Mouse (Mus musculus): ENCODE data around the gene Dppa5a.
A peak's percentile ranks its signal among the peaks of the same experiment; 100 is the strongest.
"Not testable (repeated sequence)": the region's sequence is repeated elsewhere in the genome, so short reads cannot be mapped to it uniquely, and the experiment has no call there.

Gene Dppa5a

DNA sequence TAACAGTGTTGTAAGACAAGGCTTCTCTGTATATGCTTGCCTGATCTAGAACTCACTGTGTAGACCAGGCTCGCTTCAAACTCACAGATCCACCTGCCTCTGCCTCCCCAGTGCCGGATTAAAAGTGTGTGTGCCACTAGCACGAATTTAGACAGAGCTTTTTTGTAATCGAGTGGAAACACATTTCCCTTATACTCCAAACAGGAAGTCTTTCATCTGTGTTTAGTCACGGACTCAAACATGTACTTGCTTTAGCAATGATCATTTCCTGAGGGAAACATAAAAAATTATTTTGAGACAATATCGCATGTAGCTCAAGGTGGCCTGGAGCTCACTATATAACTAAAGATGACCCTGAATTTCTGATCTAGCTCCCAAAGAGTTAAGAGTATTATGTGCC is 4.6 kb downstream of the Dppa5a start:
- no peak for DNase-seq

DNA sequence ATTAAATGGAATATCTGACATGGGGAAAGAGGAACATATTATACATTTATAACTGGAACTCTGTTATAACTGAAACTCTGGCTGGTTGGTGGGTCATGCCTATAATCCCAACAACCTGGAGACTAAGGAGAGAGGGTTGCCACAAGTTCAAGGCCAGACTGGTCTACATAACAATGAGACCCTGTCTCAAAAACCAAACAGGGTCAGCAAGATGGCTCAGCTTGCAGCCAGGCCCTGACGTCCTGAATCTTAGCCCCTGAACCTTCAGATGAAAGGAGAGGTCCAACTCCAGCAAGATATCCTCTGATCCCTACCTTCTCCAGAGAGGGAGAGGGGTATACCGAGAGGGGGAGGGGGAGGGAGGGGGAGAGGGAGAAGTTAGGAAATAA is 7.5 kb downstream of the Dppa5a start:
- no peak for DNase-seq

DNA sequence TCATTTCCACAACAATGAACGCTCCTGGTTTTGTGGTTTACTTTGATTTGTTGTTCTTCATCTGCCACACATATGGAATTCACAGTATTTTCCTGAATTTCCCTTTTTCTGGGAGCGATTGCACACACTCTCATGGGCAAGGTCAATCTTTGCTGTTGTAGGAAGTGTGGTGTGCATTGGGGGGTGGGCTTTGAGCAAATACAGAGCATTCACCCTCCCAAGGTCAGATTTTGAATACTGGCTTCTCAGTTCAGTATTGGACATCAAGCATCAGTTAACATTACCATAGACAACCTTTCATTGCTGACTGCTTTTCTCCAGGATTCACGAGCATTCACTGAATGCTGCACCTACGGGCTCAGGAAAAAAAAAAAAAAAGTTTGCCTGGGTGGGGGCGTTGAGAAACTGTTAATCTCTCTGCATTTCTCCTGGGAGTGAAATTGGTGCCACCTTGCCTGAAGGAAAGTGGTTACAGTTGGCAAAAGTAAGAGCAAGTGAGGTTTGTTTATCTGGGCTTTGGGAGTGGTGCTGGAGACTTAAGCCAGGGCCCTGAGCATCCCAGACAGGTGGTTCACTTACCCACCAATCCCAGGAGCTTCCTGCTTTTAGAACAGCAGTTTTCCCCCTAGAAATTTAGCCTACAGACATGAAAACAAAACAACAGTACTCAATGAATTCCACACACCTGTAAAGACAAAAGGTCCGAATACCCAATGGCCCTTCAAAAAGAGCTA is 8.1 kb downstream of the Dppa5a start:
- no peak for DNase-seq

DNA sequence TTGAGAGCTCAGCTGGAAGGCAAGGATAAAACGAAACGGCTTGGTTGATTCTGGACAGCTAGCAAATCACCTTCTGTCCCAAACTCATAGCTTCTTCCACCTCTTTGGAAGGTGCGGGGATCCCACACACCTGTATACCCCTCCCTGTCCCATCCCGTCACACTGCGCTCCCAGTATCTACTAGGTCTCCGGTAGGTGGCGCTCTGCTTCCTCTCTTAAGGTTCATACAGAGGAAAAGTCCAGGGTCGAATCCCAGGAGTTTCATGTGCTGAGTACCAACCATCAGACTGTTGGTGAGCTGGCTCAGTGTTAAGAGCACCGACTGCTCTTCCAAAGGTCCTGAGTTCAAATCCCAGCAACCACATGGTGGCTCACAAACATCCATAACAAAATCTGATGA is 9.9 kb downstream of the Dppa5a start:
- DNase-seq, result peak; percentile 83

DNA sequence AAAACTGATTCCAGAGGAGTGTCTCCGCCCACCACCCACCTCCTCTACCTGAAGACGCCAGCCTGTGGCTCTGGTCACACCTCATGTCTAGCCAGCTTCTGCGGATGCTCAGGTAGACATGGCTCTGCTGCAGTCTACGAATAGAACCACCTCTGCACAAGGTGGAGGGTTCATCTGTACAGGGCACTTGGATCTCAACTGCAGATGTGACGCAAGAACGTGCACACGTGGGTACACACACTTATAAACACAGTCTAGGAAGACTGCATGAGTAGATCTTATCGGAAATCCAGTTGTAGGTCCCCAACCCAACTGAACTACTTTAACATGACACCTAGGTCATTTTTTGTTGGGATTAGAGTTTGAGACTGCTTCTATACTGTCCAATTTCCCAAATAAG is 12.4 kb downstream of the Dppa5a start, which contains the start of gene Gsta2:
Gene Gsta2, minus strand, starts transcription at position 178 of the 400 bp plus-strand sequence.
- no peak for DNase-seq

DNA sequence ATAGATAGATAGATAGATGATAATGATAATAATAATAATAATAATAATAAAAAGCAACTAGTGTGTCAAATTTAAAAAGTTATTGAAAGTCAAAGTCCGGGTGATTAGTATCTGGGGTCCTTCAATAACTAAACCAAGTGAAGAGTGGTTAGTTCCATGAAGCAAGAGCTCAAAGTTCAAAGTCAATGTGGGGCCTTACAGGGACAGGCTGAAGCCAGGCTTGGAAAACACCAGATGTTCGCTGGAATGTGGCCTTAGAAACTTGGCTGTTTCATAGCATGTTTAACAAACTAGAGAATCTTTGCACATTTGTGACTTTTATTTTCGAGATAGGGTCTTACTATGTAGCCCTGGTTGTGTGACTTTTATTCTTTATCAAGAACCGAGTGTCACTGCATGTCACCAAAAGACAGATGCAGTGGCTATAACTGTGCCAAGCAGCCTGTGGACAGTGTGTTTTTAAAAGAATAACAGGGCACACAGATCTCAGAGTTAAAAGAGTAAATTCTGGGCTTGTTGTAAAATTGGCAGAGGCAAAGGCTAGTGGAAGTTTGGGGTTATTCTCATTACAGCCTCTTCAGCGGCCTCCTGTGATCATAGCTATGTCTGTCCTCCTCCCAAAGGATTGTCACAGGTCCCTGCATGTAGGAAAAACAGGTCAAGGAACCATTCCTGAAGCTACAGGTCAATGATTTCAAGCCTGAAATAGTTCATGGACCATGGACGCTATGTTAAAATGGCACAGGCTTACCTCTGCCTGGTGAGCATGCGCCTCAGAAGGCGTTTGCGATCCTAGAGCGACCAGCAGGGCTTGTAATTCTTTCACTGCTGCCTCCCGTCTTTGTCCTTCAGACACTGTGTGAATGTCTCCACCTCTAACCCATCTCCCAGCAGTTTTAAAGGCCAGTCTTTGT is 13.1 kb downstream of the Dppa5a start:
- DNase-seq, result no peak

DNA sequence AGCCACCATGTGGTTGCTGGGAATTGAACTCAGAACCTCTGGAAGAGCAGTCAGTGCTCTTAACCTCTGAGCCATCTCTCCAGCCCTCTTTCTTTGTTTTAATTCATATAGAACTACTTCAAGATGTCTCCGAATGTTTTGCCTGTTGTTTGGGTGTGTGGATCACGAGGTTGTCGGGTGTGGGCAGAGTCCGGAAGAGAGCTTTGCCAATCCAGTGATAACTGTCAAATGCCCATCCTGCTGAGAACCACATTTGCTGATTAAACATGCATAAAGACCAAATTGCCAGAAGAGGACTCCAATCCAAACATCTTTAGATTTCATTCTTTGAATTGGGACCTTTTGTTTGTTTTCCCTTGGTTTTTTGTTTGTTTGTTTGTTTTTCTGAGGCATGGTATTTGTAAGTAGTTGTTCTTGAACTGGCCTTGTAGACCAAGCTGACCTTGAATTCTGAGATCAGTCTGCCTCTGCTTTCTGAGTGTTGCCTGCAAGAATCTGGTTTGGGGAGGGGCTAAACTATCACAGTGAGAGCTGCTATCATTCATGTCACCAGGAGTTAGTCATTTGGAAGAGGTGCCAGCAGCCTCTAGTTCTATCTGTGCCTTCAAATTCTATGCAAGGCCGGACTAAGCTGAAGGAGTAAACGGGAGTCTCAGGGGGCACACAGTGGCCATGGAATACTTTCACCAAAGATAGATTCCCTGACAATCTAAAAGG is 16.3 kb downstream of the Dppa5a start:
- DNase-seq, result no peak

DNA sequence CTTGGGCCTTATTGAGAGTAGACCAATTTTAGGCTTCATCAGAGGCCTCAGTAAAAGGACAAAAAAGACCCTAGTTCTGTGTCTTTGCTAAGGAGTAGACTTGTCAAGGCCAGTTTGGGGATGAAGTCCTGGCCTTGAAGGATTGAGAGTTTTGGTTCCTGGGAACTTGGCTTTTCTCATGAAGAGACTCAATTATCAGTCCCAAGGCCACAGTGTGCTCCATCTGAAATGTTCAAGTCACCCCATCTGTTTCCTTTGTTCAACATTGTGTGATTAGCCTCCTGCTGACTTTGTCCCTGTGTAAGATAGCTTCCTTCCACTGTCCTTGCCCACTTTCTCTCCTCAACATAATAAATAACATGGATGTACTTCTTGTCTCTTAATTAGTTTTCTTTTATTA is 18.0 kb downstream of the Dppa5a start:
- not testable (repeated sequence) for DNase-seq

DNA sequence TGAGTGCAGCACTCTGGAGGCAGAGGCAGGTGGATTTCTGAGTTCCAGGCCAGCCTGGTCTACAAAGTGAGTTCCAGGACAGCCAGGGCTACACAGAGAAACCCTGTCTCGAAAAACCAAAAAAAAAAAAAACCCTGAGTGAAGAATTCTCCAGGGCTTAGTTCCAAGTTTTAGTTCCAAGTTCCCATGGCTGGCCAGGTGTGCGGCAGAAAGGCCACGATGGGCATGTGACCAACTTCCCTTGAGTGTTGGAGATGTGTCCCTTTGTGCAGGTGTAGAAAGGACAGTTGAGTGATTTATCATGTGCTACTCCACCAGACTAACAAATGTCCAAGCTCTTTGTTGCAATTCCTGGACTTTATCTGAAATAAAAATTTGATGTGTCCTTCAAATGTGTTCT is 18.8 kb downstream of the Dppa5a start:
- DNase-seq, result not testable (repeated sequence)

DNA sequence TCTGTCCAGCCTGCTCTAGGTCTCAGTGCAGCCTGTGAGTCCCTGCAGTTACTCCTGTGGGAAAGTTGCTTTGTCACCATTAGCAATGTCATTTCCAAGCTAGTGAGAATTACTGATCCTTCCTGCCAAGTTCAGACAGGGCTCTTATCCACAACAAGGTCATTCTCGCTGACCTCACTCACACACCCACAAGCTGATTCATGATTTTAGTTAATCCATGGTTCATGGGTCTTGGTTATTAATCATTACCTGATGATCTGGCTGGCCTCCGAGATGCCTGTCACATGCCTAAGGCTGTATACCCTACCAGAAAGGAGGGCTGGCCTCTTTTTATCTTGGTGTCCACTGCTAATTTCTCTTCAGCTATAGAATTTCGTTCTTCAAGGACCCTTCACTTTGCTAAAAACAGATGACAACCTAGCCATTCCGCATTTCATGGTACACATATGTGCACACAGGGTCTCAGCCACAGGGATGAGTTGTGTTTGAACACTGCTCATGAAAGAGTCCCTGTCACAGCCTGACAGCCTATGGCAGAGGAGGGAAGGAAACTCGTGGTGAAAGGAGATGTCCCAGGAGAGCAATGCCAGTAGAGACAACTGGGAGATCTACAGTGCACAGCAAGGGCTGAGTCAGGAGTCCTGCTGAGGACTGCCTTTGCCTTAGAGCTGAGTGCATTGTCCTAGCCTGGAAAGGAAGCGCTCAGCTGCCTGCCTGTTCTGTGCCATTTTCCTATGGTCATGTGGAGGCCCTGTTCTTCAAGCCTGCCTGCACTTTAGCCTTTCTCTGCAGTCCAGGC is 19.6 kb downstream of the Dppa5a start:
- not testable (repeated sequence) for DNase-seq

DNA sequence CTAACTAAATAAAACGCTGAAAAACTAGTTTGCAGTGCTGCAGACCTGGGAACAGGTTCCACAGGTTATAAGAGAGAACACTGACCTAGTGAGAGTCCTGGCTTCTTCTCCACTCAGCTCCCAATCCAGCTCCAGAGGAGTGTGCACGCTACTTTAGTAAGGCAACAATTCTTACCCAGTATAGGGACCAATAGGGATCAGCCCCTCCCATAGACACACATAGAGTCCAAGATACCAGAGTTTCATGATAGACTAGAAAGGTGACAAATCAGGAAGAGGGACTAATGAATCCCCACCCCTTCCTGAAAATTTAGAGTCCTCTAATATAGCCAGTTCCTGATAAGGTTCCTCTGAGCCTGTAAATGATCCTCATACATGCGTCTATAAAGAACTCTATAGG is 21.0 kb downstream of the Dppa5a start:
- no peak for DNase-seq

DNA sequence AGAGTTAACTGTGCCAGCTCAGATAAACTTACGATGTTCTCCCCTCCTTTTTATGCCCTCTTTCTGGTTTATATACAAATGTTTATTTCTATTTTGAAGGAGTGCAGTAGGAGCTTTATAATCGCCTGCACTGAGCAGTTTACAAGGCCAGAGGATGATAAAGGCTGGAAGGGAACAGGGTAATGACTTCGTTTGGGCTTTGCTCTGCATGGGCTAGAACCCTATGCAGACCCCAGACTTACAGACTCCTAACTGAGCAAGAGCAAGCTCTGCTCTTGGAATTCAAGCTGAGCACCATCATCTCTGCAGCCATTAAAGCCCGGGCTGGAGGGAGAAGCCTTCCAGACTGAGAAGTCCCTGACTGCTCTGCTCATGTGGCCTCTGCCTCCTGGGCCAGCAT is 22.7 kb downstream of the Dppa5a start:
- DNase-seq, result not testable (repeated sequence)

DNA sequence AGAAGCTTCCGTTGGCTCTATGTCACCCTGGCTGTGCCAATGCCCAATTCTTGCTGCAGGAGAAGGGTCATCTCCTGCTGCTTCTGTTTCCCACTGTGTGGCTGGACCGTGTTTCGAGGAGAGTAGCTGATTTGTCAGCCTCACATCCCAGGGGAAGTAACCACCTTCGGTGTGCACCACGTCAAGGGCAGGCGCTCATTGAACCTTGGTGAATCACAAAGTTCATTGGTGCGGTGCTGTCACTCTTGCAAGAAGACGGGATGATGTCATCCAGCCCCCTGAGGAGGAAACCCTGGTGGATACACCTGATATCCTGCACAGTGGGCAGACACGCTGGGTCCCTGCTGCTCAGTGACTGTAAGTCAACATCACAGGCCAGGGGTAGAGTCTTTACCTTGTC is 24.9 kb downstream of the Dppa5a start:
- not testable (repeated sequence) for DNase-seq

DNA sequence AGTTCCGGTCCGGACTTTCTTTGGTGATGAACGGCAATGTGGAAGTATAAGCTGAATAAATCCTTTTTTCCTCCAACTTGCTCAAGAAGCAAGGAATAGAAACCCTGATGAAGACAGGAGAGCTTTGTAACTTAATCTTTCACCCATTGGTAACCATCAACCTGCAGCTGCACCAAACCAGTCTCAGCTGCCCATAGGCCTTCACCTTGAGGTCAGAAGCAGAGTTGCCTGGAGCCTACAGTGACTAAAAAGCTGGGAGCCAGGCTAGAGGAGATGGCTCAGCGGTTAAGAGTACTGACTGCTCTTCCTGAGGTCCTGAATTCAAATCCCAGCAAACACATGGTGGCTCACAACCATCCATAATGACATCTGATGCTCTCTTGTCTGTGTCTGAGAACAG is 25.5 kb downstream of the Dppa5a start:
- not testable (repeated sequence) for DNase-seq

DNA sequence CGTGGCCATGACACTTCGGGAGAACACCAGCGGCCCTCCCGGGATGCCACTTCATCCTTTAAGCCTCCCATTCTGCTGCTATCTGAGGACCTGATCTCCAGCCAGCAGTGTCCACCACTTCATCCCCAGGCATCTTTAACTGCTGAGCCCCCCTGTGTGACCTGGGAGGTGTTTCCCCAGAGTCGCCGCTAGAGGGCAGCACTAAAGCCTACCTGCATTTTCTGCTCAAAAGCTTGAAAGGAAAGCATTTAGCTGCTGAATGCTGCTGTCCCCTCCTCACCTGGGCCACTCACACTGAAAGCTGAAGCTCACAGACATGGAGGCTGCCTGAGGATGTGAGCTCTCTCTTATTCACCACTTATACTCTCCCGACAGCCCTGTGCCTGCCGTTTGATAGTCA is 27.7 kb downstream of the Dppa5a start:
- peak; percentile 73 for DNase-seq

DNA sequence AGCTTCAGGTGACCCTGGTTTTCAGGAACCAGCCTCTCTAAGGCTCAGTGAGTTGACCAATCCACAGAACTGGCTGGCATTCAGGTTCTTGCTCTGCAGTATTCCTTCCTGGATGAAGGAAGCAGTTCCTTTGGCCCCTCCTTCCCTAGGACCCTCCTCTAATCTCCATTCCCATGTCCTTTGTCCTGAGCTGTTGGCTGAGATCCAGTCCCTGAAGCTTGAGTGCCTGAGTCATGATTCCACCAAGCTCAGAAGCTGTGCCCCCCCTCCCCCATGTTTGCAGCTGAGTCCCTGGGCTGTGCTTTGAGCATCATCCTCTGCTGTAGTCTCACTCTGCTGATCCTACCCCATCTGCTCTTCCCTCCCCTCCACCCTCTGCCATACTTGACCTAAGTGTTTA is 30.9 kb downstream of the Dppa5a start:
- DNase-seq, result not testable (repeated sequence)

DNA sequence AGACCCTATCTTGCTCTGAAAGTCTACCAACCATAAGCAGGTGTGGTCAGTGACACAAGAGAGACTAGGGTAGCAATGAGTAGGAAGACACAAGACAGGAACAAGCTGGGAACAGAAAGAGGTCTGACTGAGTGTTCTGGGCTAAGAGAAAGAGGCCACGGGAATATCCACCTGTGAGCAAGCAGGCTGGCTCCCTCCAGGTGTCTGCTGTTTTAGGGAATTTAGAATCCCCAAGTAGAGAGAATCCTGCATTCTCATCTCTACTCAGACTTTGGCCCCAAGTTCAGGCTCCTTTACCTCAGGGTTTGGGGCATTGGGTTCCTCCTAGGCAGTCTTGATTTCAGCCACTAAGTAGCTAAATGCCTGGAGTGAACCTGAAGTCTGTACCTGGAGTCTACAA is 40.7 kb downstream of the Dppa5a start, which contains the start of gene Omt2b:
Gene Omt2b, plus strand, starts transcription at position 301 of the 400 bp plus-strand sequence.
- DNase-seq, result not testable (repeated sequence)

DNA sequence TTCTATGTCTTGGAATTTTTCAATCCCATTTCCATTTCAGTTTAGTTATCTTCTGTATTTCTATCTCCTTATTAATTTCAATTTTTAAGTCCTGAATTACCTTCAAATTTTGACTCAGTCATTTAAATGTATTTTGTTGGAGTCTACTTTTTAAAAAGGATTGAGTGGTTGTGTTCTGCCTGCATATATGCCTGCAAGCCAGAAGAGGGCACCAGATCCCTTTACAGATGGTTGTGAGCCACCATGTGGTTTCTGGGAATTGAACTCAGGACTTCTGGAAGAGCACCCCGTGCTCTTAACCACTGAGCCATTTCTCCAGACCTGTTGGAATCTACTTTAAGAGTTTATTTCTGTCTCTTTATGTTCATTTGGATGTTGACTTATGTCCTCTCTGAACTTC is 48.5 kb downstream of the Dppa5a start:
- DNase-seq, result peak; percentile 11
